Mouse (Mus musculus): ENCODE data around the gene Rsph3b. TPM values are rescaled to one million over a fixed set of nuclear protein-coding genes. Genes with fewer than 3 reads are reported as not detected.

Gene Rsph3b
- total and polyA plus RNA-seq, 2 experiments: 17.0 to 19.1 TPM

DNA sequence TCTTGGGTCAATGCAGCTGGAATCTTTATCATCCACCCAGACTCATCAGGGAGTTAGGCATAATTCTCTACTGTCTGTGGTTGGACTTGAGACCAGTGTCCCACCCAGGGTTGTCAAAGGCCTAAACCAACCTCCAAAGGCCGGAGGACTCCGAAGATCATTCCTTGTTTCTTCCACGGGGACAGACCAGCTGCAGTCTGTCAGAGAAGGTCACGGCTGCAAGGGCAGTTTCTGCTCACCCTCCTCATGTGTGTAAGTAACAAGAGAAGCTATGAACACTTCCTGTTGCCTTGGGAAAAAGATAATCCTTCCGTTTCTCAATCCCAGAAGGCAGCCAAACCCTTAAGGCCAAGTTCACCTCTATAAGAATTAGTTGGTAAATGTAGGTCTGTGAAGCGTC is 85.0 kb downstream of the Rsph3b start:
- H3K36me3 ChIP-seq (ENCODE audit: control insufficient read depth, insufficient read depth, low read length): no peaks in the 10 kb centered on the region
- no peak for DNase-seq (ENCODE audit: extremely low read depth, low read depth, low spot score)

DNA sequence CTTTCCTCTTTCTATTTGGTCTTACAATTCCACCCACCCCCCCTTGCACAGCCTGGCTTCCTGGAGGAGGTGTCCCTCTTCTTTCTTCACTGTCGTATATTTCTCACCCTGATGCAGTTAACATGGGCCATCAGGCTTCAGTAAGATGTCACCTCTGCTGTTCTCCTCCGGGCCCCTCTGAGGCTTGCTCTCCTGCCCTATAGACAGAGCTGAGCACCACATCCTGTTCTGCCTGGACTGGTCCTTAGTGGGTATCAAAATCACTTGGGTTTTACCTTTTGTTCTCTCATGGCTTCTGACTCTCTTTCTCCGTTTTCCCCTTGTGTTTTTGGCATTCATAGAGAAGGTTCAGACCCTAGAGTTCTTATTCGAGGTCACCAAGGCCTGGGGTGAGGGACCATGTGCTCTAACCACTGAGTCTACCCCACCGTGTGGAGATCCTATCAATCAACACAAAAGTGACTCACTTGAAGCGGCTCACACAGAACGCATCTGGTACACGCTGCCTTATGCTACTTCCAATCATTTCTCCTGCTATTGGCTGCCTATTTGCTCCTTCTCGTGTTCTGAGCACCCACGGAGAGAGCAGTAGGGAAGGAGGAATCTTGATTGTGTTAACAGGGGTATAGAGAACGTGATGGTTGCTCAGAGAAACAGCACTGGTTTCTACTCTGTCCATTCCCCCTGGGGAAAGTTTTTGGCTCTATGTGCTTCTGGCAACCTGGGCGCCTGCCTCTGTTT is 86.3 kb downstream of the Rsph3b start:
- Histone ChIP-seq H3K79me2 (ENCODE audit: control insufficient read depth, insufficient read depth, low read length) (no peaks in the 10 kb centered on the region), H3K9ac (ENCODE audit: low read depth, low read length) (no peak overlapping the region), H3K27ac (replicated peaks; ENCODE audit: insufficient read depth, low read depth, low read length) (no peak overlapping the region), H3K27me3 (ENCODE audit: control insufficient read depth, insufficient read depth, low read length) (no peaks in the 10 kb centered on the region), H3K4me3 (ENCODE audit: insufficient read depth, low read depth, low read length) (no peak overlapping the region), H3K4me1 (ENCODE audit: control insufficient read depth, insufficient read depth, low read length) (0 out of 2 replicates have a peak, but pooled peaks cover 1% of the 10 kb centered on the region), H3K36me3 (ENCODE audit: control insufficient read depth, insufficient read depth, low read length) (no peaks in the 10 kb centered on the region)
- TF ChIP-seq CTCF (IDR thresholded peaks at IDR 0.05; ENCODE audit: low read depth, low read length): no peak
- WGBS: 84% methylated on average over 12 of the region's 12 CpGs
- no peak for DNase-seq (ENCODE audit: extremely low read depth, low read depth, low spot score)

More for the DNA sequence above, 85.0 kb downstream of the Rsph3b start:
- H3K4me3 ChIP-seq (ENCODE audit: insufficient read depth, low read depth, low read length): no peak overlapping the region
- 0 out of 2 replicates have a peak, but pooled peaks cover 1% of the 10 kb centered on the region for H3K4me1 ChIP-seq (ENCODE audit: control insufficient read depth, insufficient read depth, low read length)
- no peak overlapping the region for H3K27ac ChIP-seq (replicated peaks; ENCODE audit: insufficient read depth, low read depth, low read length)
- no peaks in the 10 kb centered on the region for H3K79me2 ChIP-seq (ENCODE audit: control insufficient read depth, insufficient read depth, low read length)
- WGBS: 82% methylated on average over 6 of the region's 6 CpGs
- no peak overlapping the region for H3K9ac ChIP-seq (ENCODE audit: low read depth, low read length)
- no peak for TF ChIP-seq POLR2A (IDR thresholded peaks at IDR 0.05; ENCODE audit: extremely low read depth, insufficient read depth, low read length)
- TF ChIP-seq CTCF (IDR thresholded peaks at IDR 0.05; ENCODE audit: low read depth, low read length): no peak
- H3K27me3 ChIP-seq (ENCODE audit: control insufficient read depth, insufficient read depth, low read length): no peaks in the 10 kb centered on the region

DNA sequence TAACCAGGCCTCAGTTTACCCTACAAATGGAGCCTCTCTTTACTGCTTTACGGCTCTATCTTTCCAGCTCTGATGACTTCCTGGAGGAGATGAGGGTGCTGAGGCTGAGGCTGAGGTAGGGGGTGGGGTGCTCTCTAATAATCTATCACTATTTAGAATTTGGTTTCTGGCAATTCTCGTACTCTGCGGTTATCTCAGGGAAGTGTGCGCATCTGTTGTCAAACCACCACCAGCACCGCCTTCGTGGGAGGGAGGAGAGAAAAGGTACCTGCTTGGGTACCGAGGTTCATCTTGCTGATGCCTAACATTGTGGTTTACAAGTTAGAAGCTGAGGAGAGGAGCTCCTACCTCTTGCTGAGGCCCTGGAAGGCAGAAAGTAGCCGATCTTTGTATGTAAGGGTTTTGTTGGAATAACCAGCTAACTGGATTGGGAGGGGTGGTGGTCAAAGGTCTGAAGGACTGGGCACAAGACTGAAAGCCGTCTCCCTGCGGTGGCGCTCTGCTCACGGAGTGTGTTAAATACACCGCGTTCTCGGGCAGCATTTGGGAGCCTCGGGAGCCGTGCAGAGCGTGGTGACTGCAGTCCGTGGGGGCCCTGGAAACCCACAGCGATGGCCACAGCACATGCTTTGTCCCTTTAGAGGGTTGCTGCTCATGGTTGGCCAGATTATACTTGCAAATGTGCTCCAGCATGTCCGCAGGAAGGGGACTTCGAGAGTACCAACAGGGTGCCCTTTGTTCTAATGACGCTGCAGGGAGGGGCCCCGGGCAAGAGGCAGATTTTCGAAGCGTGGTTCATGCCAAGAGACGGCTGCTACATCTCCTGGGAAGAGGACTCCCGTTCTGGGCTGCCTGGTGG is 87.1 kb downstream of the Rsph3b start:
- H3K27ac ChIP-seq (replicated peaks; ENCODE audit: insufficient read depth, low read depth, low read length): peak overlapping the region; percentile 32; the same call in 1 of the 2 replicates

DNA sequence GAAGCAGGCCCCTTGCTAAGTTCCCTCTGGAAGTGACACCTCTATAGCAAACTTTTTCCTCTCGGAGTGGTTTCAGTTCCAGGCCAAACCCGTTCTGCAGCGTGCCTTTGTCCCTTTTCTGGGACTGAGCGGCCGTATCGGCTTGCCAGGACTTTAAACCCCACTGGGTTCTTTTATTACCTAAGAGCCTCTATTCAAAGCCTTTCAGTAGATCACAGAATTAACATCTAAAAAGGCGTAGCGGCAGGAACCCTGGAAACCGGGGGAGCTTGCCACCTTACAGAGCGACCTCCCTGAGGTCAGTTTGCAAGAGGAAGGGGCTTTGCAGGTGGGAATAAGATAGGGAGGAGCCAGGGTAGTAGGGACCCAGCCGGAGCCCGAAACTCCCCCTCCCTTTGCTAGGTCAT is 88.0 kb downstream of the Rsph3b start:
- TF ChIP-seq POLR2A (IDR thresholded peaks at IDR 0.05; ENCODE audit: extremely low read depth, insufficient read depth, low read length) (no peak), CTCF (IDR thresholded peaks at IDR 0.05; ENCODE audit: low read depth, low read length) (no peak)
- H3K4me3 ChIP-seq (ENCODE audit: insufficient read depth, low read depth, low read length): no peak overlapping the region
- no peaks in the 10 kb centered on the region for H3K79me2 ChIP-seq (ENCODE audit: control insufficient read depth, insufficient read depth, low read length)
- no peaks in the 10 kb centered on the region for H3K27me3 ChIP-seq (ENCODE audit: control insufficient read depth, insufficient read depth, low read length)
- H3K36me3 ChIP-seq (ENCODE audit: control insufficient read depth, insufficient read depth, low read length): no peaks in the 10 kb centered on the region
- WGBS: 68% methylated on average over 12 of the region's 12 CpGs
- no peak for DNase-seq (ENCODE audit: extremely low read depth, low read depth, low spot score)
- 0 out of 2 replicates have a peak, but pooled peaks cover 1% of the 10 kb centered on the region for H3K4me1 ChIP-seq (ENCODE audit: control insufficient read depth, insufficient read depth, low read length)
- H3K27ac ChIP-seq (replicated peaks; ENCODE audit: insufficient read depth, low read depth, low read length): no peak overlapping the region
- no peak overlapping the region for H3K9ac ChIP-seq (ENCODE audit: low read depth, low read length)

More for the DNA sequence above, 87.1 kb downstream of the Rsph3b start:
- 8% methylated on average over 28 of the region's 28 CpGs for WGBS
- H3K9ac ChIP-seq (ENCODE audit: low read depth, low read length): peak overlapping the region; percentile 67
- no peaks in the 10 kb centered on the region for H3K79me2 ChIP-seq (ENCODE audit: control insufficient read depth, insufficient read depth, low read length)
- H3K4me3 ChIP-seq (ENCODE audit: insufficient read depth, low read depth, low read length): peak overlapping the region; percentile 65
- H3K36me3 ChIP-seq (ENCODE audit: control insufficient read depth, insufficient read depth, low read length): no peaks in the 10 kb centered on the region
- H3K4me1 ChIP-seq (ENCODE audit: control insufficient read depth, insufficient read depth, low read length): 0 out of 2 replicates have a peak, but pooled peaks cover 1% of the 10 kb centered on the region
- no peaks in the 10 kb centered on the region for H3K27me3 ChIP-seq (ENCODE audit: control insufficient read depth, insufficient read depth, low read length)
- peak; percentile 64 for DNase-seq (ENCODE audit: extremely low read depth, low read depth, low spot score)
- no peak for TF ChIP-seq CTCF (IDR thresholded peaks at IDR 0.05; ENCODE audit: low read depth, low read length)

DNA sequence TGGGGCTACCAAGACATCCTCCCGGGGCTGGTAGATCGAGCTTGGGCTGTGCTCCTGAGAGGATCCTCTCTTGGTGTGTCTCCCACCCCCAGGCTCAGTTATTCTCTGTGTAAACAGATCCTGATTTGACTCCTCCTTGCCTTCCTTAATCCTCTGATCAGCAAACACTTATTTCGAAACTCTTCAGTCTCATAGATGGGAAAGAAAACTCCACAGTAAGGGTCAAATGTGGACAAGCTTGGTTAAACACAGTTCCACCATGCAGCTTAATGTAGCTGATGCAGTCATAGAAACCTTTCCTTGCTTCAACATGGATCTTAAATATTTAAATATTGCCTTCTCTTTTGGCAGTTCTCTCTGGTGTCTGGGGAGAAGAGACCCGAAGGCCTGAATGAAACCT is 88.4 kb downstream of the Rsph3b start:
- 0 out of 2 replicates have a peak, but pooled peaks cover 1% of the 10 kb centered on the region for H3K4me1 ChIP-seq (ENCODE audit: control insufficient read depth, insufficient read depth, low read length)
- no peaks in the 10 kb centered on the region for H3K36me3 ChIP-seq (ENCODE audit: control insufficient read depth, insufficient read depth, low read length)
- no peaks in the 10 kb centered on the region for H3K27me3 ChIP-seq (ENCODE audit: control insufficient read depth, insufficient read depth, low read length)
- no peak overlapping the region for H3K27ac ChIP-seq (replicated peaks; ENCODE audit: insufficient read depth, low read depth, low read length)
- TF ChIP-seq CTCF (IDR thresholded peaks at IDR 0.05; ENCODE audit: low read depth, low read length): no peak
- TF ChIP-seq POLR2A (IDR thresholded peaks at IDR 0.05; ENCODE audit: extremely low read depth, insufficient read depth, low read length): no peak
- DNase-seq (ENCODE audit: extremely low read depth, low read depth, low spot score): no peak
- 74% methylated on average over 4 of the region's 4 CpGs for WGBS
- no peak overlapping the region for H3K4me3 ChIP-seq (ENCODE audit: insufficient read depth, low read depth, low read length)
- no peak overlapping the region for H3K9ac ChIP-seq (ENCODE audit: low read depth, low read length)
- no peaks in the 10 kb centered on the region for H3K79me2 ChIP-seq (ENCODE audit: control insufficient read depth, insufficient read depth, low read length)

Other genes starting within 250 kb of the Rsph3b start
- gene Ezr, start 165.9 kb downstream of the Rsph3b start, total RNA-seq (2014; rRNA removed): 3.1 and 3.2 TPM in 2 replicates
- gene Ezr, start 165.9 kb downstream of the Rsph3b start, polyA plus RNA-seq (2012; rRNA removed): 2.4 and 2.6 TPM in 2 replicates
- 6.8 and 7.0 TPM in 2 replicates for gene Tagap1, start 12.5 kb upstream of the Rsph3b start, total RNA-seq (2014; rRNA removed)
- gene Tagap1, start 12.5 kb upstream of the Rsph3b start, polyA plus RNA-seq (2012; rRNA removed): 6.9 and 10.9 TPM in 2 replicates
- 160 and 194 TPM in 2 replicates for gene Rnaset2b, start 22.0 kb upstream of the Rsph3b start, total RNA-seq (2014; rRNA removed)
- 113 and 123 TPM in 2 replicates for gene Rnaset2b, start 22.0 kb upstream of the Rsph3b start, polyA plus RNA-seq (2012; rRNA removed)
- gene Gm49721, start 30.2 kb upstream of the Rsph3b start, total RNA-seq (2014; rRNA removed): 0.47 TPM in 1 of 2 replicates, not detected in the other
- gene Gm49721, start 30.2 kb upstream of the Rsph3b start, polyA plus RNA-seq (2012; rRNA removed): 0.17 TPM in 2 replicates
- gene Gm1604a, start 76.9 kb upstream of the Rsph3b start, total RNA-seq (2014; rRNA removed): not detected in 2 replicates
- not detected in 2 replicates for gene Gm1604a, start 76.9 kb upstream of the Rsph3b start, polyA plus RNA-seq (2012; rRNA removed)
- 0.74 and 1.3 TPM in 2 replicates for gene Rps6ka2, start 221.4 kb upstream of the Rsph3b start, total RNA-seq (2014; rRNA removed)
- gene Rps6ka2, start 221.4 kb upstream of the Rsph3b start, polyA plus RNA-seq (2012; rRNA removed): 0.56 and 0.72 TPM in 2 replicates